In the genomic region with DNA sequence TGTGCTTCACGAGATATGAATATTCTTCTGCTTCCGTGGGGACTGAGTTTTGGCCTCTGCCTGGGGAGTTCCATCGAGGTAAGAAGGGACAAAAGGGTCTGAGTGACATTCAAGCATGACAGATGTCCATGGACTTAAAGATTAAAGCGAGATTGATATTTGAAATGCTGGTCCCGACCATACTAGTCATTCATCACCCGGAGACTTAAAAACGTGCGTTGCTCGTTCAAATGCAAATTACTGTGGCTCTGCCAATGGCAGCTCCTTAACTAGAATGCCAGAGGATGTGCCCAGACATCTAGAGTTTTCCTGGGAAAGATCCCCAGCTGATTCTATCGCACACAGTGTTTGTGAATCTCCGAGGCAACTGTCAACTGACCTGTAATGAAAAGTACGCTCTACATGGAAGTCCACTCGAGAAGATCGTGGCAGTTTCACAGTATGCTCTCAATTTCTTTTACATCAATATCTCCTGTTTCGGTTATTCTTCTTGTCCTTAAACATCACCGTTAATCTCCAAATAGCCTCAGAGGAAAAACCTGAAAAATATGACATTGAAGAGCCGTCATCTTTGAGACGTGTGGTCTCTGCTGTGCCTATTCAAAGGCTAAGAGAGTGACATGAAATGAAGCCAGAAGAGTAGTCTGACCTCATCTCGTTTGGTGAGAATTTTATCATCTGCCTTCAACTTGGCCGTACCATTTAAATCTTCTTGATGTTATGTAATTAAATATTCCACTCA, we compare ENCODE assay signal across 7 mouse cellular contexts. TPM values are rescaled to one million over a fixed set of nuclear protein-coding genes. Genes with fewer than 3 reads are reported as not detected.
DNase-seq lines count a peak whose midpoint lies in the region; ATAC-seq and TF ChIP-seq lines count a peak whose summit lies in the region.
"Not testable (repeated sequence)": the region's sequence is repeated elsewhere in the genome, so short reads cannot be mapped to it uniquely, and the experiment has no call there.

No protein-coding gene starts in this region.

- TF ChIP-seq CTCF in cortical plate, adult 2 months (IDR thresholded peaks at IDR 0.05; ENCODE audit: extremely low read depth, insufficient read depth, low read length), result not testable (repeated sequence)

- H3K4me2 ChIP-seq in midbrain, embryonic 11.5 days, result not testable (repeated sequence)

- H3K36me3 ChIP-seq in midbrain, embryonic 11.5 days (ENCODE audit: control insufficient read depth, insufficient read depth, low read length), result peaks cover 48% of the 10 kb centered on the region

- not testable (repeated sequence) for H3K4me1 ChIP-seq in cortical plate, adult 2 months (ENCODE audit: control insufficient read depth, insufficient read depth, low read length); midbrain, embryonic 11.5 days (ENCODE audit: control insufficient read depth, insufficient read depth, low read length)

- peak overlapping the region; percentile 83 for H3K27ac ChIP-seq in cortical plate, adult 2 months (ENCODE audit: insufficient read depth, low read length)
- not testable (repeated sequence) for H3K27ac ChIP-seq in midbrain, embryonic 11.5 days (ENCODE audit: low read depth, low read length)

- DNase-seq in ZHBTc4 (ENCODE audit: low read depth, low spot score), result peak; percentile 78
- DNase-seq in forelimb bud, embryonic 11.5 days (ENCODE audit: low read depth, low spot score), result peak; percentile 40
- peak; percentile 34 for DNase-seq in heart, postnatal 4 days
- DNase-seq in layer of hippocampus, adult 11-12 months (ENCODE audit: low spot score), result peak; percentile 75
- not testable (repeated sequence) for DNase-seq in midbrain, embryonic 11.5 days (ENCODE audit: low spot score, missing footprints)
- DNase-seq in retina, postnatal 1 day, result peak; percentile 61

- H3K4me3 ChIP-seq in cortical plate, adult 2 months (ENCODE audit: insufficient read depth, low read length), result peak overlapping the region; percentile 46
- not testable (repeated sequence) for H3K4me3 ChIP-seq in midbrain, embryonic 11.5 days (ENCODE audit: low read depth, low read length)

- TF ChIP-seq POLR2A in cortical plate, adult 2 months (IDR thresholded peaks at IDR 0.05; ENCODE audit: extremely low read depth, insufficient read depth, low read length), result not testable (repeated sequence)

- H3K9me3 ChIP-seq in midbrain, embryonic 11.5 days (ENCODE audit: control insufficient read depth, low read length), result peaks cover 45% of the 10 kb centered on the region

- ATAC-seq in midbrain, embryonic 11.5 days (ENCODE audit: low FRiP score), result peak; percentile 14; the same call in 1 of the 2 replicates

- not testable (repeated sequence) for H3K9ac ChIP-seq in midbrain, embryonic 11.5 days (ENCODE audit: low read length)

- not testable (repeated sequence) for H3K27me3 ChIP-seq in midbrain, embryonic 11.5 days (ENCODE audit: control insufficient read depth, insufficient read depth, low read length)

- WGBS in midbrain, embryonic 11.5 days, result 84% methylated on average over 20 of the region's 20 CpGs

RNA-seq across cellular contexts. Expression of a gene that starts 29.8 kb away (rescaled TPM):
- polyA plus RNA-seq in cortical plate, adult 2 months (2012; rRNA removed), result 593 and 681 TPM in 2 replicates
- 100 to 1,000 TPM in 1 of 2 experiments, 10 to 100 TPM in 1; 99.1 to 109 TPM for total RNA-seq in heart, postnatal 4 days (2021)
- polyA plus RNA-seq in midbrain, embryonic 11.5 days (2014; fragmentation: Nextera tagmentation; extraction: Ambion mirVana), result 177 and 189 TPM in 2 replicates
